Mouse (Mus musculus): ENCODE measurements at regions not wholly inside any gene's neighbourhood (a gene's known extent, or its start where the extent isn't known, plus 50 kb on each side); places are given as distances from the start of the nearest gene placed in this dataset.
"Not testable (repeated sequence)": the region's sequence is repeated elsewhere in the genome, so short reads cannot be mapped to it uniquely, and the experiment has no call there.

GRCm38 (mm10) chr17:42956588-42956987 lies 59.8 kb upstream of the Tnfrsf21 start:
- Histone ChIP-seq H3K9ac (no peak overlapping the region), H3K27ac (no peak overlapping the region), H3K4me1 (replicated peaks) (no peaks in the 10 kb centered on the region), H3K4me2 (no peak overlapping the region), H3K4me3 (no peak overlapping the region), H3K36me3 (no peaks in the 10 kb centered on the region), H3K9me3 (no peaks in the 10 kb centered on the region), H3K27me3 (no peaks in the 10 kb centered on the region)
- no peak for ATAC-seq (ENCODE audit: low FRiP score)
- 70% methylated on average over 5 of the region's 5 CpGs for WGBS

DNA sequence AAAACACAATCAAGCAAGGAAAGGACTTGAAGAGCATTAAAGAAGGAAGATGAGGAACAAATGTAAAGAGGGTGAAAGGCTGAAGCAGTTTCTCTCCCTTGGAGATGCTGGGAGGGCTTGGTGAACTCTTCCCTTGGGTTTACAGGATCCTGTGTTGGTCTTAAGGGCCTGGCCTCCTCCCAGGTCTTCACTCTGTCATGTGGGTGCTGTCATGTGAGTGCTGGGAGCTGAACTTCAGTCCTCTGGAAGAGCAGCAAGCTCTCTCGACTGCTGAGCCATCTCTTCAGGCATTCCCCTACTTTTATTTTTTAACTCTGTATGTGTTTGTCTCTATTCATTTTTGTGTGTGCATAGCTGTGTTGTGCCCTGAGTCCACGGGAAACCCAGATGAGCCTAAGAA lies 61.6 kb upstream of the Tnfrsf21 start:
- Histone ChIP-seq H3K9me3 (no peaks in the 10 kb centered on the region), H3K27ac (no peak overlapping the region), H3K4me2 (no peak overlapping the region), H3K27me3 (no peaks in the 10 kb centered on the region), H3K9ac (no peak overlapping the region), H3K4me3 (no peak overlapping the region), H3K36me3 (no peaks in the 10 kb centered on the region), H3K4me1 (replicated peaks) (no peaks in the 10 kb centered on the region)
- 62% methylated on average over 2 of the region's 2 CpGs for WGBS
- ATAC-seq (ENCODE audit: low FRiP score) = no peak

DNA sequence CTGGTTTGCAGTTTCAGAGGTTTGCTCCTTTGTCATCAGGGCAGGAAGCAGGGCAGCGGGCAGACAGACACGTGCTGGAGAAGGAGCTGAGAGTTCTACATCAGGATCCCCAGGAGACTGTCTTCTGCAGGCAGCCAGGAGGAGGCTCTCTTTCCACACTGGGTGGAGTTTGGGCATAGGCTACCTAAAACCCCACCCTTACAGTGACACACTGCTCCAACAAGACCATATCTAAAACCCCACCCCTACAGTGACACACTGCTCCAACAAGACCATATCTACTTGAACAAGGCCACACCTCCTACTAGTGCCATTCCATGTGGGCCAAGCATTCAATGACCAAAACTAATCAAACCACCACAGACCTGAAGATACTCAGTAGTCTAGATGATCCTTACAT lies 68.0 kb upstream of the Cd2ap start:
- 91% methylated on average over 2 of the region's 2 CpGs for WGBS

GRCm38 (mm10) chr17:42943272-42943696 lies 66.8 kb upstream of the Cd2ap start:
- Histone ChIP-seq H3K36me3 (no peaks in the 10 kb centered on the region), H3K9me3 (no peaks in the 10 kb centered on the region), H3K27ac (no peak overlapping the region), H3K4me1 (replicated peaks) (no peaks in the 10 kb centered on the region), H3K4me2 (peak overlapping the region; percentile 34; the same call in 1 of the 2 replicates), H3K4me3 (no peak overlapping the region), H3K9ac (no peak overlapping the region), H3K27me3 (no peaks in the 10 kb centered on the region)
- WGBS = 15% methylated on average over 9 of the region's 9 CpGs
- peak; percentile 83 for ATAC-seq (ENCODE audit: low FRiP score)

More for the DNA sequence above, 68.0 kb upstream of the Cd2ap start:
- no peak overlapping the region for H3K27ac ChIP-seq
- no peaks in the 10 kb centered on the region for H3K36me3 ChIP-seq
- ATAC-seq (ENCODE audit: low FRiP score) = no peak
- no peaks in the 10 kb centered on the region for H3K27me3 ChIP-seq
- no peak overlapping the region for H3K9ac ChIP-seq
- H3K9me3 ChIP-seq = no peaks in the 10 kb centered on the region
- no peak overlapping the region for H3K4me3 ChIP-seq
- H3K4me2 ChIP-seq = no peak overlapping the region
- H3K4me1 ChIP-seq (replicated peaks) = no peaks in the 10 kb centered on the region

DNA sequence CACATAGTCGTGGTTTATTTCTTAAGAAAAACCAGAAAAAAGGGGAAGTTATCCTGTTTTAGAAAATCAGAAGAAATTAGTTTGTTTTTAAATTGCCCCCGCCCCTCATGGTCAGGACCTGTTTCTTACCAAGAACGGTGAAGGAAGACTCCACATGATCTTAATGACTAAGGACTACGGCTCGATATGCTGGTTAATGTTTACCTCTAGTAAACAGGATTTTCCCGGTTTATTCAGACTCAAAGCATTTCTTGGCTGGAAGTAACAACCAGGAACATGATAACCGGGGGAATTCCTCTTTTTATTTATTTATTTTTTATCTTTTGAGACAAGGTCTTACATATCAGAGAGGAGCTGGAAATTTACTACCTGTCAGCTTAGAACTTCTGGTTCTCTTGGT lies 63.0 kb upstream of the Cd2ap start:
- Histone ChIP-seq H3K9me3 (no peaks in the 10 kb centered on the region), H3K27ac (no peak overlapping the region), H3K36me3 (no peaks in the 10 kb centered on the region), H3K4me1 (replicated peaks) (no peaks in the 10 kb centered on the region), H3K4me3 (no peak overlapping the region), H3K9ac (no peak overlapping the region), H3K4me2 (no peak overlapping the region), H3K27me3 (no peaks in the 10 kb centered on the region)
- 74% methylated on average over 7 of the region's 7 CpGs for WGBS
- ATAC-seq (ENCODE audit: low FRiP score) = no peak

DNA sequence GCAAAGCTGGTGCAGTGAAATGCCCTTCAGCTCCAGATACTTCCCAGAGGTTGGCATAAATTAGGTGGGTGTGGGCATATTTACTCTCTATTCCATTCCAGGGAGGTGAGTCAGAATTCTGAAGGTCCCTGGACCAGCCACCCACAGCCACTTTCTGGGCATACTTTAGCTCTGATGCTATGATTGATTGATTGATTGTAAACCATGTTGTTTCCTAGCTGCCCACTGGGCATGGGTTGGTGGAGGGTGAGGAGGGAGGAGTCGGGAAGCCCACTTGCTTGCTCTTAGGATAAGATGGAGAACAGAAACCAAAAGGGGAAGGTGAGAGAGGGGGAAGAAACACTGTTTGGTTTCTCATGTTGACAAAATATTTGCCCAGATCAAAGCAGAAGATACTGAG lies 62.1 kb upstream of the Cd2ap start:
- Histone ChIP-seq H3K27me3 (no peaks in the 10 kb centered on the region), H3K36me3 (no peaks in the 10 kb centered on the region), H3K27ac (no peak overlapping the region), H3K4me2 (no peak overlapping the region), H3K4me1 (replicated peaks) (no peaks in the 10 kb centered on the region), H3K4me3 (no peak overlapping the region), H3K9me3 (no peaks in the 10 kb centered on the region), H3K9ac (no peak overlapping the region)
- ATAC-seq (ENCODE audit: low FRiP score) = no peak
- WGBS = 78% methylated on average over 1 of the region's 1 CpGs

DNA sequence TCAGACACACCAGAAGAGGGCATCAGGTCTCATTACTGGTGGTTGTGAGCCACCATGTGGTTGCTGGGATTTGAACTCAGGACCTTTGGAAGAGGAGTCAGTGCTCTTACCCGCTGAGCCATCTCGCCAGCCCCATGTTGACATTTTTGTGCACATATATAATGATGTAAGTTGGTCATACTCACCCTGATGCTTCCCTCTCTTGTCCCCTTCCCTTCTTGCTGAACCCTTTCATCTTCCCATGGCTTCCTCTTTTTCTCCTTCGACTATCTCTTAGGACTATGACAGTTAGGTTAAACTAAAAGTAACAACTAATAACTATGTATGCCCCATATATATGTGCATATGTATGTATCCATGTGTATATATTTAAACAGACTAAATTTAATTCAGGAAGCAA lies 61.0 kb upstream of the Cd2ap start:
- ATAC-seq (ENCODE audit: low FRiP score); H3K36me3 ChIP-seq; H3K27me3 ChIP-seq; H3K4me3 ChIP-seq; H3K4me2 ChIP-seq; H3K9ac ChIP-seq; H3K27ac ChIP-seq; H3K9me3 ChIP-seq; H3K4me1 ChIP-seq (replicated peaks): not testable (repeated sequence)
- WGBS = 94% methylated on average over 3 of the region's 3 CpGs

- no peak overlapping the region for H3K27ac ChIP-seq
- no peaks in the 10 kb centered on the region for H3K27me3 ChIP-seq
- H3K9me3 ChIP-seq = no peaks in the 10 kb centered on the region
- no peak for ATAC-seq (ENCODE audit: low FRiP score)
- 68% methylated on average over 3 of the region's 3 CpGs for WGBS
- no peaks in the 10 kb centered on the region for H3K4me1 ChIP-seq (replicated peaks)
- no peaks in the 10 kb centered on the region for H3K36me3 ChIP-seq
- no peak overlapping the region for H3K4me2 ChIP-seq
- H3K4me3 ChIP-seq = no peak overlapping the region
- H3K9ac ChIP-seq = no peak overlapping the region
Observed at GRCm38 (mm10) chr17:42934068-42934467, 57.6 kb upstream of the Cd2ap start.

GRCm38 (mm10) chr17:42933335-42934004 lies 57.0 kb upstream of the Cd2ap start:
- Histone ChIP-seq H3K4me2 (no peak overlapping the region), H3K4me3 (no peak overlapping the region), H3K27me3 (no peaks in the 10 kb centered on the region), H3K9me3 (no peaks in the 10 kb centered on the region), H3K9ac (no peak overlapping the region), H3K4me1 (replicated peaks) (no peaks in the 10 kb centered on the region), H3K36me3 (no peaks in the 10 kb centered on the region), H3K27ac (no peak overlapping the region)
- ATAC-seq (ENCODE audit: low FRiP score) = no peak
- 81% methylated on average over 7 of the region's 7 CpGs for WGBS

DNA sequence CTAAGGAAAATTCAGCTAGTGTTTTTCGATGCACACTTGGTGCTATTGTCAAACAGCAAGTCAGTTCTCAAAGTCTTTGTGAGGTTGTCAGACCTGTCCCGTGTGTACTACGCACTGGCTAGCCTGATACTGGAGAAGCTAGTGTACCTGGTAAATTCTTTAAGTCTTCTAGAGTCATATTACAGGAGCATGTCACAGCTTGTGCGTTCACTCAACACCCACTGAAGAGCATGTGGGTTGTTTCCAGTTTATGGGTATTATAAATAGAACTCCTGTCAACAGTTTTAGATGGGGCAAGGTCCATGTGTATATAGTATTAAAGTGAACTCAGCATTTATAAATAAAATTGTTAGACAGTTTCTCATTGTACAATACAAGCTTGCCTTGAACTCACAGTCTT lies 50.9 kb upstream of the Cd2ap start:
- no peaks in the 10 kb centered on the region for H3K27me3 ChIP-seq
- no peak overlapping the region for H3K27ac ChIP-seq
- H3K4me1 ChIP-seq (replicated peaks) = no peaks in the 10 kb centered on the region
- H3K36me3 ChIP-seq = no peaks in the 10 kb centered on the region
- no peak overlapping the region for H3K4me3 ChIP-seq
- no peaks in the 10 kb centered on the region for H3K9me3 ChIP-seq
- H3K9ac ChIP-seq = no peak overlapping the region
- H3K4me2 ChIP-seq = no peak overlapping the region
- 88% methylated on average over 4 of the region's 4 CpGs for WGBS
- no peak for ATAC-seq (ENCODE audit: low FRiP score)

Measured in hindbrain, embryonic 13.5 days (tissue).